In the genomic region with DNA sequence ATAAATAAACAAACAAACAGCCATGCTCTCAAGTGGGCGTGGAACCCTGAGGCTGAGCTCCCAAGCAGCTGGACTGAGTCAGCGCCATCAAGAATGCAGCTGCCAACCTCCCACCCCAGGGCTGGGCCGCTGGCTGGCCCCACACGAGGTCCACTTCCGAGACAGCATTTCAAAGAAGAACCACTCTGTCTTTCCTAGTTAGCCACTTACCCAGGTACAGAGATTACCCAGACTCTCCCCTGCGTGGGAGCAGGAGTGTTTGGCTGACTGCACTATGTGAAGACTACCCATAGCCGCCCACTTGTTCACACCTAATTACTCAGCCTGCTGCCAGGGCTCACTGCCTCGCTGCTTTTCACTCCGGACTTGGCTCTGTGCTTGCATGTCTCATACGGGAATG, we compare ENCODE assay signal across 12 mouse cellular contexts. TPM values are rescaled to one million over a fixed set of nuclear protein-coding genes. Genes with fewer than 3 reads are reported as not detected.
DNase-seq lines count a peak whose midpoint lies in the region; ATAC-seq lines count a peak whose summit lies in the region.
"Had no signal": no experiment of that assay in that cellular context is flagged by ENCODE, and none has a peak within 500 bp of the region (broad histone marks: within the 10 kb centered on the region; RNA-seq: fewer than 3 reads in every experiment).

No protein-coding gene starts in this region.

- intact Hi-C loops in heart, postnatal 10 days (cut with DNase I), result no loop called here

- H3K9me3 ChIP-seq in hindbrain, embryonic 14.5 days (ENCODE audit: control insufficient read depth, low read length), result no peaks in the 10 kb centered on the region
- no peaks in the 10 kb centered on the region for H3K9me3 ChIP-seq in liver, embryonic 11.5 days (ENCODE audit: control insufficient read depth, low read length)
- H3K9me3 ChIP-seq: hindbrain, embryonic 10.5 days; limb, embryonic 12.5 days had no signal

- no peak for ATAC-seq in hindbrain, embryonic 14.5 days (ENCODE audit: low FRiP score)
- no peak for ATAC-seq in liver, embryonic 11.5 days (replicated peaks; ENCODE audit: low FRiP score)

- peak; percentile 91 for DNase-seq in heart, adult 11 months
- DNase-seq in heart, postnatal 10 days, result no peak
- DNase-seq in cerebellum, adult 9-10 months, result peak; percentile 66
- DNase-seq in kidney, adult 9 months, result peak; percentile 70
- DNase-seq in lung, postnatal 36 days, result peak; percentile 35
- DNase-seq in hindbrain, embryonic 14.5 days (ENCODE audit: low spot score), result no peak
- no peak for DNase-seq in liver, embryonic 11.5 days (ENCODE audit: low spot score)
- DNase-seq: retina, postnatal 1 day had no signal

- no peak overlapping the region for H3K4me2 ChIP-seq in hindbrain, embryonic 14.5 days (replicated peaks)
- no peak overlapping the region for H3K4me2 ChIP-seq in liver, embryonic 11.5 days
- H3K4me2 ChIP-seq: limb, embryonic 12.5 days had no signal

- H3K27ac ChIP-seq in hindbrain, embryonic 14.5 days, result no peak overlapping the region
- no peak overlapping the region for H3K27ac ChIP-seq in liver, embryonic 11.5 days (ENCODE audit: low read depth, low read length)
- H3K27ac ChIP-seq: hindbrain, embryonic 10.5 days; limb, embryonic 12.5 days had no signal

- no peaks in the 10 kb centered on the region for H3K4me1 ChIP-seq in hindbrain, embryonic 14.5 days (replicated peaks; ENCODE audit: control insufficient read depth, insufficient read depth, low read length)
- no peaks in the 10 kb centered on the region for H3K4me1 ChIP-seq in liver, embryonic 11.5 days (replicated peaks; ENCODE audit: control insufficient read depth, insufficient read depth, low read length)
- H3K4me1 ChIP-seq: hindbrain, embryonic 10.5 days; limb, embryonic 12.5 days had no signal

- no peak overlapping the region for H3K9ac ChIP-seq in hindbrain, embryonic 14.5 days
- no peak overlapping the region for H3K9ac ChIP-seq in liver, embryonic 11.5 days (ENCODE audit: low read depth, low read length)
- H3K9ac ChIP-seq: limb, embryonic 12.5 days had no signal

- peaks cover 48% of the 10 kb centered on the region for H3K36me3 ChIP-seq in hindbrain, embryonic 14.5 days (replicated peaks; ENCODE audit: control insufficient read depth, insufficient read depth)
- no peaks in the 10 kb centered on the region for H3K36me3 ChIP-seq in liver, embryonic 11.5 days (ENCODE audit: control insufficient read depth, insufficient read depth, low read length)

- H3K4me3 ChIP-seq in hindbrain, embryonic 14.5 days (replicated peaks; ENCODE audit: low read length), result no peak overlapping the region
- no peak overlapping the region for H3K4me3 ChIP-seq in liver, embryonic 11.5 days (ENCODE audit: low read depth, low read length)
- H3K4me3 ChIP-seq: erythroblast, embryonic 14.5 days; hindbrain, embryonic 10.5 days; limb, embryonic 12.5 days had no signal

- 74% methylated on average over 10 of the region's 10 CpGs for WGBS in hindbrain, embryonic 14.5 days
- WGBS in liver, embryonic 11.5 days, result 73% methylated on average over 10 of the region's 10 CpGs

- no peaks in the 10 kb centered on the region for H3K27me3 ChIP-seq in hindbrain, embryonic 14.5 days (ENCODE audit: control insufficient read depth, insufficient read depth, low read length)
- H3K27me3 ChIP-seq in liver, embryonic 11.5 days (replicated peaks; ENCODE audit: control insufficient read depth, insufficient read depth, low read length), result no peaks in the 10 kb centered on the region
- H3K27me3 ChIP-seq: limb, embryonic 12.5 days had no signal

RNA-seq across cellular contexts. Expression of a gene that starts 26.5 kb away (rescaled TPM):
- total RNA-seq in heart, postnatal 10 days (2021), result 1 to 10 TPM; 5.6 to 6.5 TPM
- 41.1 and 44.1 TPM in 2 replicates for polyA plus RNA-seq in hindbrain, embryonic 14.5 days (2014; fragmentation: Nextera tagmentation; extraction: Ambion mirVana)
- polyA plus RNA-seq in liver, embryonic 11.5 days (2014; fragmentation: Nextera tagmentation; extraction: Ambion mirVana), result 13.2 and 15.7 TPM in 2 replicates

RNA-seq across cellular contexts. Expression of a gene that starts 59.2 kb away (rescaled TPM):
- not detected for total RNA-seq in heart, postnatal 10 days (2021)
- polyA plus RNA-seq in hindbrain, embryonic 14.5 days (2014; fragmentation: Nextera tagmentation; extraction: Ambion mirVana), result 0.19 and 0.70 TPM in 2 replicates
- 0.11 and 0.30 TPM in 2 replicates for polyA plus RNA-seq in liver, embryonic 11.5 days (2014; fragmentation: Nextera tagmentation; extraction: Ambion mirVana)
- polyA plus RNA-seq: erythroblast, embryonic 14.5 days; limb, embryonic 12.5 days; stomach, embryonic 14.5 days had no signal

Comparison
In these comparisons a context has a peak if more than half of its experiments do, and no peak if none do; other contexts are left out.
1. DNase-seq: peak in heart, adult 11 months (single experiment), cerebellum, adult 9-10 months (single experiment), kidney, adult 9 months (single experiment) and lung, postnatal 36 days (single experiment); none in heart, postnatal 10 days (0 of 2), hindbrain, embryonic 14.5 days (single experiment) and liver, embryonic 11.5 days (single experiment).